Mouse (Mus musculus): ENCODE data around the gene Cplx3. TPM values are rescaled to one million over a fixed set of nuclear protein-coding genes. Genes with fewer than 3 reads are reported as not detected.

The Cplx3 gene
- polyA plus RNA-seq, 1 experiment from 2014 or later = 3.1 TPM

DNA sequence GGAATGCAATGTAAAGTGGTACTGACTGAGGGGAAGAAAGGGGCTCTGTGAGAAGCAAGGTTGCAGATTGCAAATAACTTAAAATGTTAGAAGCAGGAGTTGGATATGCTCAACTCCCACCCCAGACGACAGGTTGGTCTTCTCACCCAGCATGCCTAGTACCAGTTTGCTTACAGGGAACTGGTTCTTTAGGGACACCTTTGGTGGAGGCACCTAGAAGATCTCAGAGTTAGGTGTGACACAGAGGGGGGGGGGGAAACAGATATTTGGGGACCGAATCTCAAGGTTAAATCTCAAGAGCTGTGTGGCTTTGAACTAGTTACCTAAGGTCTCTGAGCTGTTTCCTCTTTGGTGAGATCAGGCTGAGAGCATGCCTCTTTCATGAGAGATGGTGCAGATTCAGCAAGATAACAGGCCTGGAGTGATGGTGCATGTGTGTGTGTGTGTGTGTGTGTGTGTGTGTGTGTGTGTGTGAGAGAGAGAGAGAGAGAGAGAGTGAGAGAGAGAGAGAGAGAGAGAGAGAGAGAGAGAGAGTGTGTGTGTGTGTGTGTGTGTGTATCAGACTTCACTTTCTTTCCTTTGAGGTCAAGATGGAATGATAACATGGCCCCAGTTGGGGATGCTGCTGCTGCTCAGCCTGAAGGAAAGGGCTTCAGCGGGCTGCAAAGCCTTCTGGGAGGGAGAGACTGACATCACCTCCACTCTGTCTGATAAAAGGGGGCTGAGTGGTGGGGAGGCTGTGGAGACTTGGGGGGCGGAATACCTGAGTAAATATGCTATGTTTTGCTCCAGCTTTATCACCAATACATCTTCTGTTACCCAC lies 41.4 kb upstream of the Cplx3 start:
- H3K4me1 ChIP-seq (ENCODE audit: control insufficient read depth, insufficient read depth, low read length) = peaks cover 32% of the 10 kb centered on the region
- H3K9ac ChIP-seq (ENCODE audit: low read length) = no peak overlapping the region
- H3K4me2 ChIP-seq = no peak overlapping the region
- no peaks in the 10 kb centered on the region for H3K27me3 ChIP-seq (ENCODE audit: control insufficient read depth, insufficient read depth, low read length)
- WGBS = 68% methylated on average over 4 of the region's 4 CpGs
- H3K4me3 ChIP-seq (ENCODE audit: low read depth, low read length) = no peak overlapping the region
- DNase-seq (ENCODE audit: low spot score, missing footprints) (peak; percentile 77), ATAC-seq (ENCODE audit: low FRiP score) (no peak)
- H3K36me3 ChIP-seq (ENCODE audit: control insufficient read depth, insufficient read depth, low read length) = no peaks in the 10 kb centered on the region
- no peaks in the 10 kb centered on the region for H3K9me3 ChIP-seq (ENCODE audit: control insufficient read depth, low read length)
- H3K27ac ChIP-seq (ENCODE audit: low read depth, low read length) = no peak overlapping the region

DNA sequence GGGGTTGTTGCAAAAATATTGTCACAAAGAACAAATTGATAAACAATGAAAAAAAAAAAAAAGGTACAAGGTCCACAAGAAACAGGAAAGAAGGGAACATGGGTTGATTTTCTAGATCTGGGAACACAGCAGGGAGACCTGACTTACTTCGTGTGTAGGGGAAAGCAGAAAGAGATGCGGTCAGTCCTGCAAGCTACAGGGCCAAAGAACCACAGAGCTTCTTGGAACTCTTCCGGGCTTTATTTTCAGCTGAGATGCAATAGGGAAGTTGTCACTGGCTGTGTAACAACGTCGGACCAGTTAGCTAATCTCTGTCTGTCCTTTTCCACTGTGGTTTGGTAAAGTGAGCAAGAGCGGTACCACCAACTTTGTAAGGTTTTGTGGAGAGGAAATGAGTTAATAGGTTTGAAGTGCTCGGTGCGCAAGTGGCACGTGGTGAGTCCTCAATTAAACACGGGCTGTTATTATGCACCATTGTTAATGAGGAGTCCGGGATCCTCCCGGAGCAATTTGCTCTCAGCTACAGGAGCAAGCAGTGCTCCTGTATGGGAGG lies 40.5 kb upstream of the Cplx3 start:
- Histone ChIP-seq H3K27ac (ENCODE audit: low read depth, low read length) (no peak overlapping the region), H3K4me3 (ENCODE audit: low read depth, low read length) (no peak overlapping the region), H3K4me1 (ENCODE audit: control insufficient read depth, insufficient read depth, low read length) (peaks cover 29% of the 10 kb centered on the region), H3K36me3 (ENCODE audit: control insufficient read depth, insufficient read depth, low read length) (no peaks in the 10 kb centered on the region), H3K27me3 (ENCODE audit: control insufficient read depth, insufficient read depth, low read length) (no peaks in the 10 kb centered on the region), H3K9ac (ENCODE audit: low read length) (no peak overlapping the region), H3K4me2 (no peak overlapping the region), H3K9me3 (ENCODE audit: control insufficient read depth, low read length) (no peaks in the 10 kb centered on the region)
- 82% methylated on average over 12 of the region's 12 CpGs for WGBS
- ATAC-seq (ENCODE audit: low FRiP score) (no peak), DNase-seq (ENCODE audit: low spot score, missing footprints) (peak; percentile 68)

DNA sequence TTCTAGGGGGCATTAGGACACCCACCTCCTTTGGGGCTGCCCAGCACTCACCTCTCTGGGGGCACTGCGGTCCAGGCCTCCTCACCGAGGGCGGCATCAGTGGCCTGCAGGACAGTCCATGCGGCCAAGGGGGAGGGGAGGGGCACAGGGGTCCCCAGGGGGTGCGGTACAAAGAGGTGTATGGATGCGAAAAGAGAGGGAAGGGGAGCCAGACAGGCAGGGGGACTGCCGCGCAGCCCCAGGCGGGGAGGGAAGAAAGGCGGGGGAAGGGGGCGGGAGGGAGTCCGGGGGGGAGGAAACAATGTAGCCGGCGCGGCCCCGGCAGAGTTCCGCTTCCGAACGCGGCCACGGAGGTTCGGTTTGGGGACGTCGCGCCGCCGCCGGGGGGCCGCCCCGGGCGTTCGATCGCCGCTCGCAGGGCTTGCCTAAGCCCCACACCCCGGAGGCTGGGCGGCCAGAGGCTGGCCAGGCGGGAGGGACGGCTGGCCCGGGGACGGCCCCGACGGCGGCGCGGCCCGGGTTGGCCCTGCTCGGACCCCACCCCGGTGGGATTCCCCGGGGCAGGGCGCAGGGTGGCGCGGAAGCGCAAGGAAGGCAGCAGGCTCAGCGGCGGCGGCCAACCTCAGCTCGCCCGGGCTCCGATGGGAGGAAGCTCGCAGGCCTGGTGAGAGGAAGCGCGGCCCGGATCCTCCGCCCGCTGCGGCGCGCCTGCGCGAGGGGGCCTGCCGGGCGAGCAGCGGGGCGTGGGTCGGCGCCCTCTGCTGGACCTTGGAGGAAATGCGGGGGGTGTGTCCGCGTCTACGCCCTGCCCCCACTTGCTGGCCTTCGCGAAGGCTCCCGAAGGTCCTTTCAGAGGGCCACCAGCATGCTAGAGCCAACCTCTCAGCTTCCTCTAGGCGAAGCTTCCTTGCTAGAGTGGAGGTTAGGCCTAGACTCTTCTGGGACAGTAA lies 39.1 kb upstream of the Cplx3 start:
- no peaks in the 10 kb centered on the region for H3K36me3 ChIP-seq (ENCODE audit: control insufficient read depth, insufficient read depth, low read length)
- H3K27me3 ChIP-seq (ENCODE audit: control insufficient read depth, insufficient read depth, low read length) = no peaks in the 10 kb centered on the region
- no peaks in the 10 kb centered on the region for H3K9me3 ChIP-seq (ENCODE audit: control insufficient read depth, low read length)
- peak; percentile 91 for ATAC-seq (ENCODE audit: low FRiP score)
- peak overlapping the region; percentile 99 for H3K9ac ChIP-seq (ENCODE audit: low read length)
- peak overlapping the region; percentile 95 for H3K27ac ChIP-seq (ENCODE audit: low read depth, low read length)
- DNase-seq (ENCODE audit: low spot score, missing footprints) = peak; percentile 99
- peak overlapping the region; percentile 56 for H3K4me2 ChIP-seq
- 0% methylated on average over 63 of the region's 85 CpGs for WGBS
- H3K4me1 ChIP-seq (ENCODE audit: control insufficient read depth, insufficient read depth, low read length) = peaks cover 30% of the 10 kb centered on the region
- H3K4me3 ChIP-seq (ENCODE audit: low read depth, low read length) = peak overlapping the region; percentile 96

DNA sequence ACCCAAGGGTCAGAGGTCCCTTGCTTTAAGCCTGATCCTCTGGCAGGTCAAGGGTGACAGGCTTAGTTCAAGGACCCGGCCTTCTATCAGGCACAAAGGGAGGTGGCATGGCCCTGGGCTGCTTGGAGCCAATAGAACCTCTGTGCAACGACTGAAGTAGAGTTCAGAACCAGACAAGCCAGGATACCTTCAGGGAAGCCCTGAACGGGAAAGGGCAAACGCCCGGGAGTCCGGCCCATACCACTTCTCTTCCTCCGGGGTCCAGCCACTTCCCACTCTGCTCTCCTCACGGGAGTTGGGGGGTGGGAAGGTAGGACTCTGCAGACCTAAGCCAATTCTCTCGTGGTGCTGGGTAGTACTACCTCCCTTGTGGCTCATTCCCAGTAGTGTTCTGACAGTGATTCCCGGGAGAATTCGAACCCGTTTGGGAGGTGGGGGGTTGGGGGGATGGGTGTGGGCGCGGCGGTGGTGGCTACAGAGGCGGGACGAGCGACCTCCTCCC lies 38.4 kb upstream of the Cplx3 start:
- H3K4me3 ChIP-seq (ENCODE audit: low read depth, low read length) = peak overlapping the region; percentile 96
- DNase-seq (ENCODE audit: low spot score, missing footprints) = peak; percentile 92
- ATAC-seq (ENCODE audit: low FRiP score) = peak; percentile 26
- no peaks in the 10 kb centered on the region for H3K27me3 ChIP-seq (ENCODE audit: control insufficient read depth, insufficient read depth, low read length)
- 0 out of 2 replicates have a peak overlapping the region, but pooled peaks have one; percentile 95 for H3K27ac ChIP-seq (ENCODE audit: low read depth, low read length)
- H3K36me3 ChIP-seq (ENCODE audit: control insufficient read depth, insufficient read depth, low read length) = no peaks in the 10 kb centered on the region
- peak overlapping the region; percentile 99 for H3K9ac ChIP-seq (ENCODE audit: low read length)
- under 1% methylated on average over 18 of the region's 18 CpGs for WGBS
- H3K4me2 ChIP-seq = peak overlapping the region; percentile 56
- no peaks in the 10 kb centered on the region for H3K9me3 ChIP-seq (ENCODE audit: control insufficient read depth, low read length)
- peaks cover 36% of the 10 kb centered on the region for H3K4me1 ChIP-seq (ENCODE audit: control insufficient read depth, insufficient read depth, low read length)

- no peaks in the 10 kb centered on the region for H3K27me3 ChIP-seq (ENCODE audit: control insufficient read depth, insufficient read depth, low read length)
- no peak overlapping the region for H3K27ac ChIP-seq (ENCODE audit: low read depth, low read length)
- peaks cover 43% of the 10 kb centered on the region for H3K4me1 ChIP-seq (ENCODE audit: control insufficient read depth, insufficient read depth, low read length)
- ATAC-seq (ENCODE audit: low FRiP score) (no peak), DNase-seq (ENCODE audit: low spot score, missing footprints) (peak; percentile 85)
- H3K9ac ChIP-seq (ENCODE audit: low read length) = peak overlapping the region; percentile 99
- no peaks in the 10 kb centered on the region for H3K9me3 ChIP-seq (ENCODE audit: control insufficient read depth, low read length)
- H3K4me3 ChIP-seq (ENCODE audit: low read depth, low read length) = peak overlapping the region; percentile 96
- no peaks in the 10 kb centered on the region for H3K36me3 ChIP-seq (ENCODE audit: control insufficient read depth, insufficient read depth, low read length)
- WGBS = 66% methylated on average over 7 of the region's 7 CpGs
- peak overlapping the region; percentile 56 for H3K4me2 ChIP-seq
Observed at GRCm38 (mm10) chr9:57643856-57644180, 37.7 kb upstream of the Cplx3 start.

DNA sequence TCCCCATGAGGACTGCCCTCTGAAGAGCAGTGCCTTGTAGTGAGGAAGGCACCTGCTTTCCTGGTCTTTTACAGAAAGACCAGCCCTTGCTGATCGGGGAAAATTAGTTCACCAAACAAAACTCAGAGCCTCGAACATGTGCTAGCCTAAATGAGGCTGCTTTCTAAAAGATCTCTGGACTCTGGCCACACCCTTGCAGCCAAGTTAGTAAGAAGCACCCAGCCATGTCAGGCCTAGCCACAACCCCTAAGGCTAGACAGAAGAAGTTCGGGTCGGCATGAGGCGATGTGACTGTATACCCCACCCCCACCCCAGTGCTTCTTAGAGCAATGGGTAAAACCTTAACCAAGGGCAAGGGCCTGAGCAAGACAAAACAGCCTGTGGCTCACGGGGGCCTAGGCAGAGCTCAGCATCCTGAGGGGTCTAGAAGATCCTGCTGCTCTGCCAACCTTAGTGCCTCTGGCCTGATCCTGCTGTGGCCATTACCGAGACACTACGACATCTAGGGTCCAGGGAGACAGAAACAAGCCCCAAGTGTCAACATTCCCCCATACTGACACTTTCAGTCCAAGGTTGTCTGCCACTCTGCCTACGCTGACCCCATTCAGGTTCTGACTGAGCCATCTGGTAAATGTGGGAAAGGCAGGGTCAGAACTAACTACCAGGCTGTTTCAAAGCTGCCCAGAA lies 37.2 kb upstream of the Cplx3 start:
- Histone ChIP-seq H3K36me3 (ENCODE audit: control insufficient read depth, insufficient read depth, low read length) (no peaks in the 10 kb centered on the region), H3K27ac (ENCODE audit: low read depth, low read length) (no peak overlapping the region), H3K4me1 (ENCODE audit: control insufficient read depth, insufficient read depth, low read length) (peaks cover 48% of the 10 kb centered on the region), H3K9ac (ENCODE audit: low read length) (peak overlapping the region; percentile 99; the same call in 1 of the 2 replicates), H3K4me2 (peak overlapping the region; percentile 56), H3K27me3 (ENCODE audit: control insufficient read depth, insufficient read depth, low read length) (no peaks in the 10 kb centered on the region), H3K9me3 (ENCODE audit: control insufficient read depth, low read length) (no peaks in the 10 kb centered on the region), H3K4me3 (ENCODE audit: low read depth, low read length) (peak overlapping the region; percentile 96)
- WGBS = 76% methylated on average over 9 of the region's 9 CpGs
- DNase-seq (ENCODE audit: low spot score, missing footprints) = no peak
- no peak for ATAC-seq (ENCODE audit: low FRiP score)

DNA sequence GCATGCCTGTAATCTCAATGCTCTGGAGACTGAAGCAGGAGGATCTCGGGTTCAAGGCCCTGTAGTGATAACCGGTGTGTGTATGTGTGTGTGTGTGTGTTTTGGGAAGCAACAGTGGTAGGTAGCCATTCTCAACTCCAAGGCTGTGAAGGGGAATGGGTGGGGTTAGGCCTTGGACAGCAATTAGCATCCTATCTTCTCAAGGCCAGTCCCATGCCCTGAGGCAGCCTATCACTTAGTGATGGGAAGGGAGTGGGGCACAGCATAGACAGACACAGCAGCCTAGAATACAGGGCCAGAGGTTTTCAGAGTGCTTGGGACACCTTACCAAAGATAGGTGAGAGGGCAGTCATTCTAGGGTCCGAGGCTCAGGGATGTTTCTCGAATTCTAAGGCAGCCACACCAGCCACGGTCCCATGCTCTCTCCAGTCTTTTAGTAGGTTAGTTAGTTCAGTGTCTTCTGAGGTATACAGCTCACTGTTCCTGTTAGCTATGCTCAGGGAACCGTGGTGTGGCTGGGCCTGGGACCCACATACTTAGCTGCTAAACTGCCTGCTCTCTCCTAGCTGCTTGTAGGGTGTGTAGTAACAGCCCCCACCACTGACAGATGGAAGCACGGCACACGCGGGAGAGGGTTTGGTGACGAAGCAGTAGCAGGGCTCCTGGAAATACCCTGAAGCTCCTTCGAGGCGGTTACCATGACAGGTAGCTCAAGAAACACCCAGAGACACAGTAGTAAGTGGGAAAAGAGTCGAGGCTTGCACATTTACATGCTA lies 35.9 kb upstream of the Cplx3 start:
- DNase-seq (ENCODE audit: low spot score, missing footprints) (no peak), ATAC-seq (ENCODE audit: low FRiP score) (no peak)
- Histone ChIP-seq H3K9ac (ENCODE audit: low read length) (no peak overlapping the region), H3K27ac (ENCODE audit: low read depth, low read length) (no peak overlapping the region), H3K36me3 (ENCODE audit: control insufficient read depth, insufficient read depth, low read length) (no peaks in the 10 kb centered on the region), H3K4me2 (no peak overlapping the region), H3K27me3 (ENCODE audit: control insufficient read depth, insufficient read depth, low read length) (no peaks in the 10 kb centered on the region), H3K4me1 (ENCODE audit: control insufficient read depth, insufficient read depth, low read length) (peaks cover 50% of the 10 kb centered on the region), H3K4me3 (ENCODE audit: low read depth, low read length) (no peak overlapping the region), H3K9me3 (ENCODE audit: control insufficient read depth, low read length) (no peaks in the 10 kb centered on the region)
- 88% methylated on average over 13 of the region's 13 CpGs for WGBS

DNA sequence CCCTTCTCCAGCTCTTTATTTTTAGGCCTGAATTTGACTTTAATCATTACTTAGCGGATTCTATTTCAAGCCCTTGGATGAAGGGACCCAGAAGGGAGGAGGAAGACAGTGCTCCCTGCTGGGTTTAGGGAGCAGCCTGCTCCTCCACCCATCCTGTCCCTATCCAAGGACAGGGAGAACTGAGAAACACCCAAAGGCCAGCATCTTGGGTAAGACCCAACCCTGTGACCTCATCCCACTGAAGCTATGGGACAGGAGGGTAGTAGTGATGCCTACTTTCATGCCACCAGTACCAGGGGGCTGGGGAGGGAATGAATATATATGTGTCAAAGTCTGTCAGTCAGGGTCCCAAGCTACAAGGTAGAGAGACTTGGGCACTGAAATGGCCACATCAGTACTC lies 34.9 kb upstream of the Cplx3 start:
- peaks cover 50% of the 10 kb centered on the region for H3K4me1 ChIP-seq (ENCODE audit: control insufficient read depth, insufficient read depth, low read length)
- DNase-seq (ENCODE audit: low spot score, missing footprints) (no peak), ATAC-seq (ENCODE audit: low FRiP score) (no peak)
- H3K27me3 ChIP-seq (ENCODE audit: control insufficient read depth, insufficient read depth, low read length) = no peaks in the 10 kb centered on the region
- H3K4me2 ChIP-seq = no peak overlapping the region
- WGBS = 44% methylated on average over 1 of the region's 1 CpGs
- H3K36me3 ChIP-seq (ENCODE audit: control insufficient read depth, insufficient read depth, low read length) = no peaks in the 10 kb centered on the region
- no peak overlapping the region for H3K4me3 ChIP-seq (ENCODE audit: low read depth, low read length)
- no peak overlapping the region for H3K27ac ChIP-seq (ENCODE audit: low read depth, low read length)
- H3K9me3 ChIP-seq (ENCODE audit: control insufficient read depth, low read length) = no peaks in the 10 kb centered on the region
- no peak overlapping the region for H3K9ac ChIP-seq (ENCODE audit: low read length)
